Mouse (Mus musculus) E14TG2a.4 (cell line): ENCODE data around the gene Atg7.

ENCODE experiments used
- CTCF ChIP-seq: conservative IDR thresholded peaks from 2 replicates; pipeline ENCODE4 v1.5.1; 2014; ENCODE audit warnings: low read length
- NANOG ChIP-seq: IDR thresholded peaks from 2 replicates; pipeline ENCODE4 v1.6.1; 2014; ENCODE audit warnings: borderline replicate concordance, low read length, mixed read lengths
- POU5F1 ChIP-seq: IDR thresholded peaks from 2 replicates; pipeline ENCODE4 v1.6.1; 2014; ENCODE audit warnings: low read length, borderline replicate concordance

- no peak for TF ChIP-seq CTCF
- no peak for TF ChIP-seq POU5F1
- TF ChIP-seq NANOG: no peak
These were observed 231.4 kb downstream of the Atg7 start for GRCm38 (mm10) chr6:114874138-114874928.
